Mouse (Mus musculus) heart, embryonic 16.5 days (tissue): ENCODE measurements around the gene Rph3al. TPM values are rescaled to one million over a fixed set of nuclear protein-coding genes. Genes with fewer than 3 reads are reported as not detected.

Experiments used
- ATAC-seq: fragments of 200-750 bp; cut with Nextera tagmentation; replicated peaks from 2 replicates; pipeline ENCODE4 v1.8.0; 2017; ENCODE audit warnings: moderate number of reproducible peaks; ENCODE audit not compliant: insufficient read depth, low FRiP score; ENCODE audit errors: extremely low read depth
- H3K27ac ChIP-seq: fragments of 300-500 bp; sonication (generic); 2 replicates; pipeline ENCODE4 v1.5.1; 2014; ENCODE audit warnings: mild to moderate bottlenecking, low read length, control low read depth, moderate library complexity
- H3K27me3 ChIP-seq: fragments of 300-500 bp; sonication (generic); 2 replicates; pipeline ENCODE4 v1.6.1; 2014; ENCODE audit warnings: low read length, mixed read lengths; ENCODE audit not compliant: control insufficient read depth, insufficient read depth
- H3K36me3 ChIP-seq: fragments of 300-500 bp; sonication (generic); 2 replicates; pipeline ENCODE4 v1.6.1; 2014; ENCODE audit not compliant: control insufficient read depth, insufficient read depth
- H3K4me1 ChIP-seq: fragments of 300-500 bp; sonication (generic); 2 replicates; pipeline ENCODE4 v1.6.1; 2014; ENCODE audit warnings: low read length, mixed read lengths; ENCODE audit not compliant: control insufficient read depth, insufficient read depth
- H3K4me2 ChIP-seq: fragments of 300-500 bp; sonication (generic); 2 replicates; pipeline ENCODE4 v1.6.1; 2014; ENCODE audit warnings: low read depth, mild to moderate bottlenecking, control low read depth, low read length
- H3K4me3 ChIP-seq: fragments of 300-500 bp; sonication (generic); 2 replicates; pipeline ENCODE4 v1.5.1; 2014; ENCODE audit warnings: mild to moderate bottlenecking, control low read depth, low read length
- H3K9ac ChIP-seq: fragments of 300-500 bp; sonication (generic); 2 replicates; pipeline ENCODE4 v1.6.1; 2014; ENCODE audit warnings: low read length, control low read depth
- H3K9me3 ChIP-seq: fragments of 300-500 bp; sonication (generic); replicated peaks from 2 replicates; pipeline ENCODE4 v1.6.1; 2016; ENCODE audit warnings: low read length; ENCODE audit not compliant: control insufficient read depth
- WGBS: fragments of 180-500 bp; shearing (Covaris S2); extraction: QIAGEN DNeasy Blood & Tissue Kit; methylation state at CpG from one replicate; pipeline ENCODE4 v1.1.7; 2014; 5-methylcytosine and 5-hydroxymethylcytosine counted together
- polyA plus RNA-seq: library from polyadenylated mRNA; unstranded; fragments of >200 nt; fragmentation: Nextera tagmentation; extraction: Ambion mirVana; gene quantifications from 2 replicates; pipeline ENCODE4 v1.2.1, GENCODE M21; 2015

Gene Rph3al
- polyA plus RNA-seq, 1 experiment from 2014 or later = 6.6 TPM

DNA sequence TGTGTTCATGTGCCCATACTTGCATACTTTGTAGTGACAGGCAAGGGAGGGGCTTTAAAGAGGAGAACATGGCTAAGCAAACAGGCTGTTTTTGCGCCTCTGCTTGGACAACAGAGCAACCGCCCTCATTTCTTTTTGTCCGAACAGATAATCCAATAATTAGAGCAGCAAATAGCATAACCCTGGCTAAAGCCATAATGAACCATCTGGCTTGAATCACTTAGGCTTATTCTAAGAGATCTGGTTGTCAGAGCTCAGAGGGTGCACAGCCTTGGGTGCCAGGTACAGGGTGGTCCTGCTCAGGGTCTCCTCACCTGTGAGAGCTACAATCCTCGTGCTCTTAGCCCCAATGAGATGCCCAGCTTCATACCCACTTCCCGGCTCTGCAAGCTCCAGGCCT lies 144.9 kb downstream of the Rph3al start:
- Histone ChIP-seq H3K36me3 (no peaks in the 10 kb centered on the region), H3K4me1 (no peaks in the 10 kb centered on the region; the same call in none of the 2 replicates), H3K27ac (no peak overlapping the region), H3K27me3 (peaks cover 56% of the 10 kb centered on the region), H3K9me3 (no peaks in the 10 kb centered on the region), H3K4me3 (no peak overlapping the region), H3K4me2 (no peak overlapping the region), H3K9ac (no peak overlapping the region)
- ATAC-seq = no peak
- 85% methylated on average over 5 of the region's 5 CpGs for WGBS

DNA sequence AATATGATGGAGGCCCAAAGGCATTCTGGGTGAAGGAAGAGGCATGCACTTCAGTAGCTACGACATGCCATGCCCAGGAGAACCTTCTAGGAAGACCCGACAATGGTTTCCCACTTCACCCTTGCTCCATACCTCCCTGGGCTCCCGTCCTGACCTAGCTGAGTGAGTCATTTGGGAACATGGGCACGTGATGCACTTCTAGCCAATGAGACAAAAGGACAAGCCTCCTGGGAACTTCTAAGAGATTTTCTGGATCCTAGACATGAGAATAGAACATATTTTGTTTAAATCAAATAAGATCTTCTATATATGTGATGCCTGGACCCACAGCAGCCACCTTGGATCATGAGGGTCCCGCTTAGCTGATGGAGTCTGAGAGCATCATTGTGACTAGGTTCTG lies 145.7 kb downstream of the Rph3al start:
- ATAC-seq = no peak
- H3K27me3 ChIP-seq = peaks cover 48% of the 10 kb centered on the region
- H3K4me3 ChIP-seq = no peak overlapping the region
- no peak overlapping the region for H3K9ac ChIP-seq
- no peak overlapping the region for H3K4me2 ChIP-seq
- H3K36me3 ChIP-seq = no peaks in the 10 kb centered on the region
- H3K27ac ChIP-seq = no peak overlapping the region
- H3K4me1 ChIP-seq = no peaks in the 10 kb centered on the region; the same call in none of the 2 replicates
- H3K9me3 ChIP-seq = no peaks in the 10 kb centered on the region
- 64% methylated on average over 5 of the region's 5 CpGs for WGBS

DNA sequence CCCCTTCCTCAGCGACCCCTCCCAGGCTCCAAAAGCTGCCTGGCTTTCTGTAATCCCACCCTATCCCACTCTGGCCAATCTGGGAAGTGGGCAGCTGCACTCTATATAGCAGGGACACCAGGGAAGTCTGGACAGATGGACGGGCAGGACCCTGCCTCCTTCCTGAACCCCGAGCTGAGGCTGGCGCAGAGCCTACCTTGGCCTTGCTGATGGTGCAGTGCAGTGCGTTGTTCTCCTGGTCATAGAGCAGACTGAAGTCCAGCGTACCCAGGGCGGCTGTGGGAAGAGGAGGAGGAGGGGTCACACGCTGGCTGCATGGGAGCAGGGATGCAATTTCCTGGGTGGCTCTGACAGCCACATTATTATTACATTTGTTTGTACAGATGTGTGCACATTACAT lies 152.3 kb downstream of the Rph3al start:
- Histone ChIP-seq H3K27me3 (peaks cover under 1% of the 10 kb centered on the region; the same call in 1 of the 2 replicates), H3K27ac (no peak overlapping the region), H3K9me3 (no peaks in the 10 kb centered on the region), H3K4me1 (no peaks in the 10 kb centered on the region), H3K4me2 (no peak overlapping the region), H3K36me3 (no peaks in the 10 kb centered on the region), H3K9ac (no peak overlapping the region), H3K4me3 (no peak overlapping the region)
- WGBS = 74% methylated on average over 8 of the region's 8 CpGs
- ATAC-seq = no peak

DNA sequence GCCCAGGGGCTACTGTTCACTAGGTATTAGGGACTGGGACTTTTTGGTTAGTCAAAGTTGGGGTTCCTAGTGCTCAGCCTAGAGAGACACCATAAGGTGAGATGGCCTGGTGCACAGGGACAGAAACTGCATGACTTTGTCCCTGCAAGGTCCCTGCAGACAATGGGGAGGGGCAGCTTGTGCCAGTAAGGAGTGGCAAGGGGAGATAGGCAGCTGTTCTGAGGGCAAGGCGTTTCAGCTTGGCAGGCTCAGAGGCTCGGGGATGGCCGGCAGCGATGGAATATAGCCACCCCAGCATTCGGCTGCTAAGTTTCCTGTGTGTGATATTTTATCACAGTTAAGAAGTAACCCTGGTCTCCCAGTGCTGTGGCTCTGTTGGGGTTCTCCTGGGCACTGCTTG lies 154.4 kb downstream of the Rph3al start:
- no peaks in the 10 kb centered on the region for H3K27me3 ChIP-seq
- H3K36me3 ChIP-seq = no peaks in the 10 kb centered on the region
- no peak for ATAC-seq
- H3K4me3 ChIP-seq = no peak overlapping the region
- H3K4me1 ChIP-seq = no peaks in the 10 kb centered on the region
- no peaks in the 10 kb centered on the region for H3K9me3 ChIP-seq
- WGBS = 69% methylated on average over 5 of the region's 5 CpGs
- no peak overlapping the region for H3K27ac ChIP-seq
- no peak overlapping the region for H3K9ac ChIP-seq
- H3K4me2 ChIP-seq = no peak overlapping the region

GRCm38 (mm10) chr11:75781919-75782318 lies 156.3 kb downstream of the Rph3al start:
- Histone ChIP-seq H3K4me2 (no peak overlapping the region), H3K4me1 (no peaks in the 10 kb centered on the region), H3K4me3 (no peak overlapping the region), H3K36me3 (no peaks in the 10 kb centered on the region), H3K27ac (no peak overlapping the region), H3K27me3 (no peaks in the 10 kb centered on the region), H3K9ac (no peak overlapping the region), H3K9me3 (no peaks in the 10 kb centered on the region)
- 20% methylated on average over 6 of the region's 6 CpGs for WGBS
- no peak for ATAC-seq

Other genes with a start within 250 kb of the Rph3al start
- 646 and 689 TPM in 2 replicates for gene Ywhae, start 205.6 kb downstream of the Rph3al start, polyA plus RNA-seq
- 0.16 and 0.18 TPM in 2 replicates for gene Doc2b, start 142.4 kb downstream of the Rph3al start, polyA plus RNA-seq
- gene 1700016K19Rik, start 61.5 kb upstream of the Rph3al start, polyA plus RNA-seq = 0.93 and 1.7 TPM in 2 replicates
- 14.9 and 16.8 TPM in 2 replicates for gene Rflnb, start 89.4 kb upstream of the Rph3al start, polyA plus RNA-seq
- gene Vps53, start 241.2 kb upstream of the Rph3al start, polyA plus RNA-seq = 30.5 and 35.1 TPM in 2 replicates
- 22.3 and 24.0 TPM in 2 replicates for gene Fam57a, start 241.2 kb upstream of the Rph3al start, polyA plus RNA-seq